Mouse (Mus musculus) MEL (cell line): ENCODE data around the gene 4930568D16Rik. TPM values are rescaled to one million over a fixed set of nuclear protein-coding genes. Genes with fewer than 3 reads are reported as not detected.

Experiments
- DNase-seq: peaks from one replicate; pipeline ENCODE4 v3.0.0; 2011; ENCODE audit warnings: low read depth, low spot score
- H3K27ac ChIP-seq: 2 replicates; pipeline ENCODE4 v1.5.1; 2012; ENCODE audit warnings: low read depth, mild to moderate bottlenecking, control low read depth, low read length, moderate library complexity; ENCODE audit not compliant: control insufficient read depth
- H3K27me3 ChIP-seq, 2 experiments: fragments of 150-350 bp in 1 of 2; sonication (generic) in 1 of 2; 2 replicates each; pipeline ENCODE4 v1.6.1; 2012; ENCODE audit warnings: low read length in 2 of 2, mild to moderate bottlenecking in 2 of 2, improper control_type of control experiment in 1 of 2, moderate library complexity in 1 of 2; ENCODE audit not compliant: insufficient read depth in 2 of 2, control insufficient read depth in 1 of 2
- H3K36me3 ChIP-seq, 2 experiments: 2 replicates each; pipeline ENCODE4 v1.6.1; 2012 to 2014; ENCODE audit warnings: low read length in 2 of 2, improper control_type of control experiment in 1 of 2, inconsistent platforms in 1 of 2, mild to moderate bottlenecking in 1 of 2; ENCODE audit not compliant: insufficient read depth in 2 of 2, control insufficient read depth in 1 of 2
- H3K4me1 ChIP-seq, 2 experiments: fragments of 150-350 bp in 1 of 2; sonication (generic) in 1 of 2; 2 replicates each; pipeline ENCODE4 v1.6.1; 2012; ENCODE audit warnings: low read length in 2 of 2, improper control_type of control experiment in 1 of 2, mild to moderate bottlenecking in 1 of 2; ENCODE audit not compliant: insufficient read depth in 2 of 2, control insufficient read depth in 1 of 2
- H3K4me3 ChIP-seq, 2 experiments: fragments of 150-350 bp in 1 of 2; sonication (generic) in 1 of 2; 2 replicates each; pipeline ENCODE4 v1.5.1; 2012; ENCODE audit warnings: low read depth in 2 of 2, low read length in 2 of 2, mild to moderate bottlenecking in 2 of 2, moderate library complexity in 2 of 2, control low read depth in 1 of 2, improper control_type of control experiment in 1 of 2; ENCODE audit not compliant: control insufficient read depth in 1 of 2, insufficient read depth in 1 of 2
- H3K79me2 ChIP-seq: 2 replicates; pipeline ENCODE4 v1.6.1; 2012; ENCODE audit warnings: mild to moderate bottlenecking, low read length, moderate library complexity; ENCODE audit not compliant: control insufficient read depth, poor library complexity, insufficient read depth
- H3K9ac ChIP-seq: 2 replicates; pipeline ENCODE4 v1.6.1; 2012; ENCODE audit warnings: low read depth, mild to moderate bottlenecking, control low read depth, low read length, moderate library complexity; ENCODE audit not compliant: control insufficient read depth, poor library complexity, severe bottlenecking
- H3K9me3 ChIP-seq: fragments of 150-350 bp; sonication (generic); replicated peaks from 2 replicates; pipeline ENCODE4 v1.6.1; 2012; ENCODE audit warnings: mild to moderate bottlenecking, low read length, improper control_type of control experiment, moderate library complexity; ENCODE audit not compliant: insufficient read depth
- CHD1 ChIP-seq: IDR thresholded peaks from 2 replicates; pipeline ENCODE4 v1.6.1; 2012; ENCODE audit warnings: low read depth, mild to moderate bottlenecking, inconsistent platforms, low read length, improper control_type of control experiment
- CHD2 ChIP-seq: IDR thresholded peaks from 2 replicates; pipeline ENCODE4 v1.6.1; 2011; ENCODE audit warnings: low read length, improper control_type of control experiment
- ELF1 ChIP-seq: IDR thresholded peaks from 2 replicates; pipeline ENCODE4 v1.6.1; 2014; ENCODE audit warnings: low read depth, mild to moderate bottlenecking, inconsistent platforms, low read length, improper control_type of control experiment, moderate library complexity
- EP300 ChIP-seq, 2 experiments: IDR thresholded peaks; 2 replicates each; pipeline ENCODE4 v1.6.1; 2011; ENCODE audit warnings: improper control_type of control experiment in 2 of 2, low read length in 2 of 2, low read depth in 1 of 2, mild to moderate bottlenecking in 1 of 2
- GATA1 ChIP-seq: IDR thresholded peaks from 2 replicates; pipeline ENCODE4 v1.6.1; 2011; ENCODE audit warnings: low read depth, low read length, improper control_type of control experiment
- JUND ChIP-seq: IDR thresholded peaks from 2 replicates; pipeline ENCODE4 v1.6.1; 2011; ENCODE audit warnings: low read depth, mild to moderate bottlenecking, improper control_type of control experiment, low read length
- KAT2A ChIP-seq: conservative IDR thresholded peaks from 2 replicates; pipeline ENCODE4 v1.6.1; 2012; ENCODE audit warnings: low read depth, low read length, improper control_type of control experiment, inconsistent platforms
- MAFK ChIP-seq: IDR thresholded peaks from 2 replicates; pipeline ENCODE4 v1.6.1; 2011; ENCODE audit warnings: low read depth, mild to moderate bottlenecking, low read length, improper control_type of control experiment, borderline replicate concordance
- MAX ChIP-seq: IDR thresholded peaks from 2 replicates; pipeline ENCODE4 v1.6.1; 2011; ENCODE audit warnings: low read length, improper control_type of control experiment
- MAZ ChIP-seq: IDR thresholded peaks from 2 replicates; pipeline ENCODE4 v1.6.1; 2012; ENCODE audit warnings: low read depth, mild to moderate bottlenecking, inconsistent platforms, low read length, improper control_type of control experiment
- MEF2A ChIP-seq: IDR thresholded peaks from 2 replicates; pipeline ENCODE4 v1.6.1; 2014; ENCODE audit warnings: low read depth, mild to moderate bottlenecking, inconsistent platforms, low read length, improper control_type of control experiment; ENCODE audit not compliant: poor library complexity, insufficient replicate concordance, severe bottlenecking; ENCODE audit errors: extremely low read depth
- MXI1 ChIP-seq: IDR thresholded peaks from 2 replicates; pipeline ENCODE4 v1.6.1; 2011; ENCODE audit warnings: mild to moderate bottlenecking, low read depth, low read length, improper control_type of control experiment
- MYC ChIP-seq: IDR thresholded peaks from 2 replicates; pipeline ENCODE4 v1.6.1; 2011; ENCODE audit warnings: low read depth, mild to moderate bottlenecking, low read length, improper control_type of control experiment, moderate library complexity
- NRF1 ChIP-seq: IDR thresholded peaks from 2 replicates; pipeline ENCODE4 v1.6.1; 2014; ENCODE audit warnings: low read depth, mild to moderate bottlenecking, inconsistent platforms, low read length, improper control_type of control experiment, moderate library complexity; ENCODE audit not compliant: poor library complexity, insufficient read depth, severe bottlenecking
- POLR2A ChIP-seq, 2 experiments: IDR thresholded peaks; 2 replicates each; pipeline ENCODE4 v1.6.1; 2011 to 2012; ENCODE audit warnings: low read length in 2 of 2, mild to moderate bottlenecking in 2 of 2, control low read depth in 1 of 2, improper control_type of control experiment in 1 of 2, low read depth in 1 of 2, moderate library complexity in 1 of 2; ENCODE audit not compliant: control insufficient read depth in 1 of 2, insufficient read depth in 1 of 2, poor library complexity in 1 of 2
- POLR2AphosphoS2 ChIP-seq: IDR thresholded peaks from 2 replicates; pipeline ENCODE4 v1.6.1; 2011; ENCODE audit warnings: low read length, improper control_type of control experiment
- POLR2AphosphoS5 ChIP-seq: IDR thresholded peaks from 2 replicates; pipeline ENCODE4 v1.6.1; 2012; ENCODE audit warnings: low read depth, borderline replicate concordance, mild to moderate bottlenecking, inconsistent platforms, low read length, moderate library complexity, mixed read lengths
- TAL1 ChIP-seq: IDR thresholded peaks from 2 replicates; pipeline ENCODE4 v1.6.1; 2012; ENCODE audit warnings: mild to moderate bottlenecking, inconsistent platforms, low read length, moderate library complexity, mixed read lengths
- TBP ChIP-seq: IDR thresholded peaks from 2 replicates; pipeline ENCODE4 v1.8.0; 2011; ENCODE audit warnings: low read depth, low read length, improper control_type of control experiment
- TCF12 ChIP-seq: IDR thresholded peaks from 2 replicates; pipeline ENCODE4 v1.6.1; 2014; ENCODE audit warnings: low read depth, mild to moderate bottlenecking, inconsistent platforms, low read length, improper control_type of control experiment, moderate library complexity
- UBTF ChIP-seq: IDR thresholded peaks from 2 replicates; pipeline ENCODE4 v1.6.1; 2012; ENCODE audit warnings: low read depth, mild to moderate bottlenecking, inconsistent platforms, low read length, improper control_type of control experiment, moderate library complexity, borderline replicate concordance; ENCODE audit not compliant: insufficient read depth
- USF1 ChIP-seq: IDR thresholded peaks from 2 replicates; pipeline ENCODE4 v1.6.1; 2014; ENCODE audit warnings: low read depth, mild to moderate bottlenecking, inconsistent platforms, low read length, improper control_type of control experiment, moderate library complexity
- USF2 ChIP-seq, 2 experiments: IDR thresholded peaks; 2 replicates each; pipeline ENCODE4 v1.6.1; 2011 to 2012; ENCODE audit warnings: improper control_type of control experiment in 2 of 2, low read length in 2 of 2, borderline replicate concordance in 1 of 2, inconsistent platforms in 1 of 2, low read depth in 1 of 2, mild to moderate bottlenecking in 1 of 2; ENCODE audit not compliant: insufficient read depth in 1 of 2
- ZMIZ1 ChIP-seq: IDR thresholded peaks from 2 replicates; pipeline ENCODE4 v1.6.1; 2012; ENCODE audit warnings: low read depth, mild to moderate bottlenecking, inconsistent platforms, low read length, improper control_type of control experiment, moderate library complexity
- ZNF384 ChIP-seq: IDR thresholded peaks from 2 replicates; pipeline ENCODE4 v1.6.1; 2012; ENCODE audit warnings: low read depth, mild to moderate bottlenecking, inconsistent platforms, low read length, improper control_type of control experiment
- polyA plus RNA-seq, 2 experiments: library from polyadenylated mRNA; stranded (reverse) in 1 of 2; unstranded in 1 of 2; fragments of >175 nt in 1 of 2; fragments of >200 nt in 1 of 2; gene quantifications; 2 replicates each; pipeline versions ENCODE4 v1.2.1 to v1.2.4; 2012; ENCODE audit warnings: low replicate concordance in 2 of 2, low read depth in 1 of 2; ENCODE audit not compliant: insufficient read length in 2 of 2, insufficient read depth in 1 of 2, missing spikeins in 1 of 2
- total RNA-seq: library from RNA; depleted of rRNA; stranded (reverse); fragments of 300-350 nt; gene quantifications from 2 replicates; pipeline ENCODE4 v1.2.3, GENCODE M21; 2012

Gene 4930568D16Rik
- total and polyA plus RNA-seq, 3 experiments: not detected

GRCm38 (mm10) chr2:35326931-35327330 is 40.6 kb downstream of the 4930568D16Rik start:
- H3K4me3 ChIP-seq: peak overlapping the region in 1 of 2 experiments; percentile 35; a peak in 1 of 4 replicates
- no peak for TF ChIP-seq MEF2A
- no peak for TF ChIP-seq UBTF
- no peak for TF ChIP-seq MXI1
- TF ChIP-seq POLR2A (IDR thresholded peaks at IDR 0.05; ENCODE audit: control insufficient read depth in 1 of 2, insufficient read depth in 1 of 2, low read depth in 1 of 2, low read length in 2 of 2, poor library complexity in 1 of 2): no peak
- no peak for TF ChIP-seq ELF1
- no peak for TF ChIP-seq JUND
- TF ChIP-seq MAX: no peak
- TF ChIP-seq TAL1: no peak
- no peak for TF ChIP-seq CHD2
- no peak for TF ChIP-seq POLR2AphosphoS5
- TF ChIP-seq EP300 (IDR thresholded peaks at IDR 0.05; ENCODE audit: low read depth in 1 of 2, low read length in 2 of 2): no peak
- TF ChIP-seq ZMIZ1: no peak
- TF ChIP-seq GATA1: no peak
- TF ChIP-seq POLR2AphosphoS2: no peak
- TF ChIP-seq TCF12: no peak
- no peak for TF ChIP-seq ZNF384
- H3K27ac ChIP-seq: peak overlapping the region; percentile 29; the same call in 1 of the 2 replicates
- H3K4me1 ChIP-seq: peaks cover 21 to 40% of the 10 kb centered on the region in 2 experiments
- no peaks in the 10 kb centered on the region for H3K79me2 ChIP-seq
- no peaks in the 10 kb centered on the region for H3K9me3 ChIP-seq
- peaks cover 0 to 54% of the 10 kb centered on the region in 2 experiments; a peak in 2 of 4 replicates for H3K36me3 ChIP-seq
- H3K27me3 ChIP-seq: no peaks in the 10 kb centered on the region
- DNase-seq: peak; percentile 51
- no peak overlapping the region for H3K9ac ChIP-seq

- no peak overlapping the region for H3K4me3 ChIP-seq
- no peaks in the 10 kb centered on the region for H3K79me2 ChIP-seq
- no peak overlapping the region for H3K9ac ChIP-seq
- no peaks in the 10 kb centered on the region for H3K9me3 ChIP-seq
- peaks cover 18 to 42% of the 10 kb centered on the region in 2 experiments for H3K4me1 ChIP-seq
- no peaks in the 10 kb centered on the region for H3K27me3 ChIP-seq
- no peak overlapping the region for H3K27ac ChIP-seq
- peaks cover 3 to 47% of the 10 kb centered on the region in 2 experiments for H3K36me3 ChIP-seq
- no peak for TF ChIP-seq MEF2A
- TF ChIP-seq USF1: no peak
- no peak for TF ChIP-seq TAL1
- no peak for TF ChIP-seq ZMIZ1
- no peak for TF ChIP-seq GATA1
- no peak for TF ChIP-seq CHD1
- no peak for TF ChIP-seq KAT2A
- no peak for TF ChIP-seq NRF1
- TF ChIP-seq JUND: no peak
- TF ChIP-seq MYC: no peak
- TF ChIP-seq USF2 (IDR thresholded peaks at IDR 0.05; ENCODE audit: borderline replicate concordance in 1 of 2, insufficient read depth in 1 of 2, low read depth in 1 of 2, low read length in 2 of 2): no peak
- no peak for TF ChIP-seq POLR2A (IDR thresholded peaks at IDR 0.05; ENCODE audit: control insufficient read depth in 1 of 2, insufficient read depth in 1 of 2, low read depth in 1 of 2, low read length in 2 of 2, poor library complexity in 1 of 2)
- no peak for TF ChIP-seq MAZ
- TF ChIP-seq ELF1: no peak
- no peak for TF ChIP-seq MAFK
- TF ChIP-seq TBP: no peak
- no peak for TF ChIP-seq POLR2AphosphoS5
- DNase-seq: no peak
These were observed 41.6 kb downstream of the 4930568D16Rik start for GRCm38 (mm10) chr2:35325930-35326329.
